Mouse (Mus musculus) lung, adult 2 months (tissue): Measurements from ENCODE around the gene Lrrc15.

Experiments
- CTCF ChIP-seq: fragments of 200-500 bp; IDR thresholded peaks from 2 replicates; pipeline ENCODE4 v1.5.1; 2011; ENCODE audit warnings: mild to moderate bottlenecking, low read length, control low read depth; ENCODE audit not compliant: insufficient read depth
- POLR2A ChIP-seq: fragments of 200-500 bp; IDR thresholded peaks from 2 replicates; pipeline ENCODE4 v1.6.1; 2011; ENCODE audit warnings: low read depth, mild to moderate bottlenecking, control low read depth, low read length, borderline replicate concordance; ENCODE audit errors: extremely low read depth

- TF ChIP-seq POLR2A (no peak), CTCF (peak; percentile 88)
These were observed 20.4 kb downstream of the Lrrc15 start for GRCm38 (mm10) chr16:30262664-30263063.
